Mouse (Mus musculus): ENCODE data around the gene Yars. TPM values are rescaled to one million over a fixed set of nuclear protein-coding genes. Genes with fewer than 3 reads are reported as not detected.
A peak's percentile ranks its signal among the peaks of the same experiment; 100 is the strongest.

Gene Yars
- polyA plus RNA-seq, 1 experiment from 2014 or later = 83.2 TPM

GRCm38 (mm10) chr4:129242761-129243160 is 53.2 kb downstream of the Yars start:
- WGBS = 30% methylated on average over 4 of the region's 4 CpGs
- Histone ChIP-seq H3K4me2 (replicated peaks) (no peak overlapping the region), H3K36me3 (no peaks in the 10 kb centered on the region), H3K9me3 (replicated peaks) (no peaks in the 10 kb centered on the region), H3K9ac (no peak overlapping the region), H3K27me3 (peaks cover 6% of the 10 kb centered on the region; the same call in 1 of the 2 replicates), H3K4me3 (replicated peaks) (no peak overlapping the region), H3K4me1 (peaks cover 63% of the 10 kb centered on the region), H3K27ac (replicated peaks) (peak overlapping the region; percentile 79)
- no peak for ATAC-seq (ENCODE audit: insufficient number of reproducible peaks, low FRiP score, low TSS enrichment, low read depth)

GRCm38 (mm10) chr4:129244802-129245201 is 55.2 kb downstream of the Yars start:
- H3K9me3 ChIP-seq (replicated peaks) = no peaks in the 10 kb centered on the region
- H3K36me3 ChIP-seq = no peaks in the 10 kb centered on the region
- H3K27me3 ChIP-seq = peaks cover 9% of the 10 kb centered on the region; the same call in 1 of the 2 replicates
- no peak for ATAC-seq (ENCODE audit: insufficient number of reproducible peaks, low FRiP score, low TSS enrichment, low read depth)
- WGBS = 45% methylated on average over 4 of the region's 4 CpGs
- H3K27ac ChIP-seq (replicated peaks) = no peak overlapping the region
- no peak overlapping the region for H3K4me3 ChIP-seq (replicated peaks)
- no peak overlapping the region for H3K9ac ChIP-seq
- no peak overlapping the region for H3K4me2 ChIP-seq (replicated peaks)
- H3K4me1 ChIP-seq = peaks cover 59% of the 10 kb centered on the region

GRCm38 (mm10) chr4:129246360-129247301 is 57.1 kb downstream of the Yars start:
- H3K36me3 ChIP-seq = no peaks in the 10 kb centered on the region
- H3K4me3 ChIP-seq (replicated peaks) = peak overlapping the region; percentile 67
- H3K9ac ChIP-seq = no peak overlapping the region
- H3K27ac ChIP-seq (replicated peaks) = no peak overlapping the region
- WGBS = 46% methylated on average over 15 of the region's 15 CpGs
- no peak for ATAC-seq (ENCODE audit: insufficient number of reproducible peaks, low FRiP score, low TSS enrichment, low read depth)
- peaks cover 63% of the 10 kb centered on the region for H3K4me1 ChIP-seq
- H3K4me2 ChIP-seq (replicated peaks) = peak overlapping the region; percentile 93
- H3K27me3 ChIP-seq = peaks cover 12% of the 10 kb centered on the region; the same call in 1 of the 2 replicates
- H3K9me3 ChIP-seq (replicated peaks) = no peaks in the 10 kb centered on the region

- Histone ChIP-seq H3K4me1 (peaks cover 55% of the 10 kb centered on the region), H3K36me3 (no peaks in the 10 kb centered on the region), H3K4me3 (replicated peaks) (peak overlapping the region; percentile 67), H3K27ac (replicated peaks) (peak overlapping the region; percentile 68), H3K4me2 (replicated peaks) (peak overlapping the region; percentile 93), H3K9me3 (replicated peaks) (no peaks in the 10 kb centered on the region), H3K9ac (peak overlapping the region; percentile 68), H3K27me3 (peaks cover 12% of the 10 kb centered on the region; the same call in 1 of the 2 replicates)
- no peak for ATAC-seq (ENCODE audit: insufficient number of reproducible peaks, low FRiP score, low TSS enrichment, low read depth)
- WGBS = 9% methylated on average over 24 of the region's 24 CpGs
Observed at GRCm38 (mm10) chr4:129247381-129248242, 58.1 kb downstream of the Yars start.

- Histone ChIP-seq H3K4me2 (replicated peaks) (peak overlapping the region; percentile 93), H3K9ac (peak overlapping the region; percentile 68), H3K9me3 (replicated peaks) (no peaks in the 10 kb centered on the region), H3K27me3 (peaks cover 12% of the 10 kb centered on the region; the same call in 1 of the 2 replicates), H3K4me3 (replicated peaks) (peak overlapping the region; percentile 67), H3K4me1 (peaks cover 50% of the 10 kb centered on the region), H3K27ac (replicated peaks) (peak overlapping the region; percentile 68), H3K36me3 (no peaks in the 10 kb centered on the region)
- WGBS = under 1% methylated on average over 43 of the region's 74 CpGs
- ATAC-seq (ENCODE audit: insufficient number of reproducible peaks, low FRiP score, low TSS enrichment, low read depth) = no peak
Observed at GRCm38 (mm10) chr4:129248243-129248767, 58.7 kb downstream of the Yars start.

GRCm38 (mm10) chr4:129249288-129249687 is 59.7 kb downstream of the Yars start:
- Histone ChIP-seq H3K9me3 (replicated peaks) (no peaks in the 10 kb centered on the region), H3K4me3 (replicated peaks) (no peak overlapping the region), H3K27ac (replicated peaks) (no peak overlapping the region), H3K9ac (no peak overlapping the region), H3K36me3 (no peaks in the 10 kb centered on the region), H3K4me1 (peaks cover 50% of the 10 kb centered on the region), H3K27me3 (peaks cover 12% of the 10 kb centered on the region; the same call in 1 of the 2 replicates), H3K4me2 (replicated peaks) (no peak overlapping the region)
- WGBS = 28% methylated on average over 7 of the region's 7 CpGs
- no peak for ATAC-seq (ENCODE audit: insufficient number of reproducible peaks, low FRiP score, low TSS enrichment, low read depth)

- no peaks in the 10 kb centered on the region for H3K9me3 ChIP-seq (replicated peaks)
- H3K36me3 ChIP-seq = no peaks in the 10 kb centered on the region
- H3K9ac ChIP-seq = no peak overlapping the region
- H3K27me3 ChIP-seq = peaks cover 12% of the 10 kb centered on the region; the same call in 1 of the 2 replicates
- peak overlapping the region; percentile 32; the same call in 1 of the 2 replicates for H3K4me2 ChIP-seq (replicated peaks)
- H3K27ac ChIP-seq (replicated peaks) = 0 out of 2 replicates have a peak overlapping the region, but pooled peaks have one; percentile 17
- 26% methylated on average over 15 of the region's 15 CpGs for WGBS
- H3K4me3 ChIP-seq (replicated peaks) = no peak overlapping the region
- H3K4me1 ChIP-seq = peaks cover 45% of the 10 kb centered on the region
- no peak for ATAC-seq (ENCODE audit: insufficient number of reproducible peaks, low FRiP score, low TSS enrichment, low read depth)
Observed at GRCm38 (mm10) chr4:129250759-129251481, 61.4 kb downstream of the Yars start.

- Histone ChIP-seq H3K27me3 (peaks cover 11% of the 10 kb centered on the region; the same call in 1 of the 2 replicates), H3K4me2 (replicated peaks) (peak overlapping the region; percentile 32), H3K4me1 (peaks cover 44% of the 10 kb centered on the region), H3K9ac (no peak overlapping the region), H3K27ac (replicated peaks) (0 out of 2 replicates have a peak overlapping the region, but pooled peaks have one; percentile 17), H3K9me3 (replicated peaks) (no peaks in the 10 kb centered on the region), H3K36me3 (no peaks in the 10 kb centered on the region), H3K4me3 (replicated peaks) (no peak overlapping the region)
- 9% methylated on average over 15 of the region's 15 CpGs for WGBS
- ATAC-seq (ENCODE audit: insufficient number of reproducible peaks, low FRiP score, low TSS enrichment, low read depth) = no peak
Observed at GRCm38 (mm10) chr4:129251482-129252125, 62.0 kb downstream of the Yars start.

GRCm38 (mm10) chr4:129252492-129252891 is 62.9 kb downstream of the Yars start:
- H3K36me3 ChIP-seq = no peaks in the 10 kb centered on the region
- peaks cover 8% of the 10 kb centered on the region; the same call in 1 of the 2 replicates for H3K27me3 ChIP-seq
- H3K9me3 ChIP-seq (replicated peaks) = no peaks in the 10 kb centered on the region
- no peak overlapping the region for H3K27ac ChIP-seq (replicated peaks)
- H3K4me2 ChIP-seq (replicated peaks) = no peak overlapping the region
- WGBS = 86% methylated on average over 2 of the region's 2 CpGs
- no peak overlapping the region for H3K4me3 ChIP-seq (replicated peaks)
- no peak overlapping the region for H3K9ac ChIP-seq
- peaks cover 38% of the 10 kb centered on the region for H3K4me1 ChIP-seq
- ATAC-seq (ENCODE audit: insufficient number of reproducible peaks, low FRiP score, low TSS enrichment, low read depth) = no peak

- no peaks in the 10 kb centered on the region for H3K9me3 ChIP-seq (replicated peaks)
- no peak for ATAC-seq (ENCODE audit: insufficient number of reproducible peaks, low FRiP score, low TSS enrichment, low read depth)
- no peak overlapping the region for H3K4me2 ChIP-seq (replicated peaks)
- no peak overlapping the region for H3K4me3 ChIP-seq (replicated peaks)
- no peak overlapping the region for H3K9ac ChIP-seq
- peaks cover 3% of the 10 kb centered on the region; the same call in 1 of the 2 replicates for H3K27me3 ChIP-seq
- 88% methylated on average over 3 of the region's 3 CpGs for WGBS
- peaks cover 22% of the 10 kb centered on the region for H3K4me1 ChIP-seq
- H3K36me3 ChIP-seq = no peaks in the 10 kb centered on the region
- H3K27ac ChIP-seq (replicated peaks) = no peak overlapping the region
Observed at GRCm38 (mm10) chr4:129254571-129254970, 65.0 kb downstream of the Yars start.

Measured in embryonic facial prominence, embryonic 15.5 days (tissue).